Mouse (Mus musculus): ENCODE data around the gene Akap7.

GRCm38 (mm10) chr10:25330094-25330493, 22.4 kb upstream of the Akap7 start:
- no peak for TF ChIP-seq POLR2A (IDR thresholded peaks at IDR 0.05; ENCODE audit: extremely low read depth, insufficient read depth, low read length)
- no peak for TF ChIP-seq CTCF (IDR thresholded peaks at IDR 0.05; ENCODE audit: low read depth, low read length)

All from liver, adult 2 months (tissue).